Mouse (Mus musculus): ENCODE data around the gene Cerk. TPM values are rescaled to one million over a fixed set of nuclear protein-coding genes. Genes with fewer than 3 reads are reported as not detected.
"Not testable (repeated sequence)": the region's sequence is repeated elsewhere in the genome, so short reads cannot be mapped to it uniquely, and the experiment has no call there.

Gene Cerk
- polyA plus RNA-seq, 1 experiment from 2014 or later, result 12.1 TPM

DNA sequence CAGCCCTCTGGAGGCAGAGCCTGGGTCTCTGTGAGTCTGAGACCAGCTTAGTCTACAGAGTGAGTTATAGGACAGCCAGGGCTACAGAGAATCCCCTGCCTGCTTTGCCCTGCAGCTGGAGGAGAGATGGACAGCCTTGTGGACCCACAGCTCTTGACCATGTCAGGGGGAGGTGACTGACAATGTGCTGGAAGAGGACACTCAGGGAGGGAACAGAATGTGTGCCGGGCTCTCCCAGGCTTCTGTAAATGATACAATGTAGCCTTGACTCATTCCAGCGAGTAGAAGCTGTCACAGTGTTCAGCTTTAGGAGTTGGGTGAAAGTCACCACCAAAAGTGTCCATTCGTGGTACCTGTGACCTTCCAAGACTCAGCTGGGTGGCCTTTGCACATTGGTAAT is 4.4 kb upstream of the Cerk start:
- no peak overlapping the region for H3K4me3 ChIP-seq (replicated peaks)
- 74% methylated on average over 3 of the region's 3 CpGs for WGBS
- H3K27me3 ChIP-seq (replicated peaks), result no peaks in the 10 kb centered on the region
- peaks cover 16% of the 10 kb centered on the region; the same call in 1 of the 2 replicates for H3K4me1 ChIP-seq
- H3K27ac ChIP-seq, result no peak overlapping the region
- H3K9me3 ChIP-seq, result no peaks in the 10 kb centered on the region
- H3K36me3 ChIP-seq, result no peaks in the 10 kb centered on the region
- ATAC-seq (ENCODE audit: insufficient read depth, low FRiP score, low read depth), result no peak
- H3K9ac ChIP-seq, result no peak overlapping the region
- no peak overlapping the region for H3K4me2 ChIP-seq

DNA sequence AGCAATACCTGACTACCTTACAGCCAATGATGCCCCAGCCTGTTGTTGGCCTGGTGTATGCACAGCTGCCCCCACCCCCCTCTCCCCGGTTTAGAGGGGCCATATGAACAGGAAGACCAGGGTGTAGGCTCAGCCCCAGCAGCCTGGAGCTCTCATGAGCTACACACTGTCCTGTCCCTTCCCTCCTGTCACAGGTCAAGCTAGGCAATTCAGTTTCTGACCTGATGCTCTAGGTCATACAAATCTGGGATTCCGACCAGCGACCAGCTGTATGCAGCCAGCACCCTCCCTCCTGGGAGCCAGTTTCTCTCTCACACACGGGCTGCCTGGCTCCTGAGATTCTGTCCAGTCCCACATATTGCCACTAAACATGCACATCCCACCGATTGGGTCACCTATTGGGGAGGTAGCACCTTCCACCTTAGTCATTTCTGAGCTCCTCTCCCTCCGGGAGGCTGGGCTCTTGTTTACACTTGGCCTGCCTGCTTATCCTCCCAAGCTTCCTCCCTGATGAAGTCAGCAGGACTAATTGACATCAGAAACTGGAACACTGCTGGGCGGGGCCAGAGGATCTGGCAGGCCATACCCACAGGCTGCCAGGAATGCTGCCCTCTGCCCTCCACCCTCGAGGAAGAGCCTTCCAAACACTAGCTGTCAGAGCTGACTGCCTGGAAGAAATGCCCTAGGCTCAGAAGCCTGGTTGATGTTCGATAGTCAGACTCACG is 3.0 kb upstream of the Cerk start:
- Histone ChIP-seq H3K9me3 (no peaks in the 10 kb centered on the region), H3K27ac (peak overlapping the region; percentile 57), H3K4me2 (0 out of 2 replicates have a peak overlapping the region, but pooled peaks have one; percentile 10), H3K36me3 (no peaks in the 10 kb centered on the region), H3K4me1 (peaks cover 23% of the 10 kb centered on the region), H3K9ac (no peak overlapping the region), H3K4me3 (replicated peaks) (no peak overlapping the region), H3K27me3 (replicated peaks) (no peaks in the 10 kb centered on the region)
- 24% methylated on average over 10 of the region's 10 CpGs for WGBS
- no peak for ATAC-seq (ENCODE audit: insufficient read depth, low FRiP score, low read depth)

DNA sequence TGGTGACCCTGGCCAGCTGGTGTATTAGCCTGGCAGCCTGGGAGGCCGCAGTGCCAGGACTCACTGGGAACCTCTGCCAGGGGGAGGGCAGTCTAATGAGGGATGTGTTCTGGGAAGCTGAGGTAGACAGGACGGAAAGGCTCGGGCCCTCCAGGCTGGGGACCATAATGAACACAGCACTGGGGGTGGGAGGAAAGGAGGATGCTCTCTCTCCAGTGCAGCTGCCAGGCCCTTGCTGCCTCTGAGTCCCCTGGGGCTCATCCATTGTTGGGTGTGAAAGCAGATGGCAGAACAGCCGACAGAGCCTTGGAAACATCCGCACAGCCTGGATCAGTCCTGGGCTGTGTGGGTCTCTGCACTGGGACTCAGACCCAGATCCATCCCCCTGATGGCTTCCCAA is 2.2 kb upstream of the Cerk start:
- H3K9me3 ChIP-seq, result no peaks in the 10 kb centered on the region
- H3K36me3 ChIP-seq, result no peaks in the 10 kb centered on the region
- H3K27ac ChIP-seq, result peak overlapping the region; percentile 57; the same call in 1 of the 2 replicates
- no peak overlapping the region for H3K4me3 ChIP-seq (replicated peaks)
- WGBS, result 69% methylated on average over 5 of the region's 5 CpGs
- peaks cover 23% of the 10 kb centered on the region for H3K4me1 ChIP-seq
- no peak overlapping the region for H3K9ac ChIP-seq
- H3K4me2 ChIP-seq, result no peak overlapping the region
- ATAC-seq (ENCODE audit: insufficient read depth, low FRiP score, low read depth), result no peak
- H3K27me3 ChIP-seq (replicated peaks), result no peaks in the 10 kb centered on the region

GRCm38 (mm10) chr15:86186686-86187085 is 745 bp upstream of the Cerk start:
- H3K27ac ChIP-seq, result peak overlapping the region; percentile 75; the same call in 1 of the 2 replicates
- no peaks in the 10 kb centered on the region for H3K36me3 ChIP-seq
- no peak overlapping the region for H3K4me3 ChIP-seq (replicated peaks)
- no peaks in the 10 kb centered on the region for H3K27me3 ChIP-seq (replicated peaks)
- no peak overlapping the region; the same call in 1 of the 2 replicates for H3K4me2 ChIP-seq
- H3K9me3 ChIP-seq, result no peaks in the 10 kb centered on the region
- H3K4me1 ChIP-seq, result peaks cover 35% of the 10 kb centered on the region
- 62% methylated on average over 3 of the region's 3 CpGs for WGBS
- H3K9ac ChIP-seq, result no peak overlapping the region
- ATAC-seq (ENCODE audit: insufficient read depth, low FRiP score, low read depth), result no peak

DNA sequence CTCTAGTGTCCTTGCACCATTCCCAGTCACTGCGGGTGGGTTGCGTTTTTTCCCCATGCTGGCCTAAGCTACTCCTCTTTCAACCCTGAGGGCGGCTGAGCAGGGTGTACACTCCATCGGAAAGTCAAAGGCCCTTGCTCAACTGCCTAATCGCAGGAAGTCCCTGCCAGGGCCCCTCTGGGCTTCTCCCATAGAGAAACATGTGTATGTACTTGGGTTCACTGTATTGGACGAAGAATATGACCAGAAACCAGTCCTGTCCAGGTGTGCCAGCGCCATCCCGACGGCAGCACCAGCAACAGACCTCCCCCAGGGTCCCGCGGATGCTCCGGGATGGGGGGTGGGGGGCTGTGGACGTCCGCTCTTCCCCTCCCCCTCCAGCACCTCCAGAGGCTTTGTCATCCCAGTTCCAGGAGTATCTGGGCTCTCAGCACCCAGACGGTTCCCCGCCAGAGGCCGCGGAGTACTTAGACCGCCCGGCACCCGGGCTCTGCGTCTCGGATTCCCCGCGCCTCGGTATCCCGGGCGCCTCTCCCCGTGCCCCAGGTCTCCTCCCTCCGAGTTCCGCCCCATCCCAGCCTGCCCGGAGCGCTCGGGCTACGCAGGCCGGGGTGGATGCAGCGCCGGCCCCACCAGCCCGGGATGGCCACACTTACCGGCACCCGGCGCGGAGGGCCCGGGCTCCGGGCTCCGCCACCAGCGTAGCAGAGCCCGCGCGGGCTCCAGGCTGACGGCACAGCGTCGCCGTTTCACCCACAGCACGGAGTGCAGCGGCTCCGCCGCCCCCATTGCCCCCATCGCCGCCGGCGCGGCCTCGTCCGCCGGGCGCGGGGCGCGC is 871 bp downstream of the Cerk start:
- WGBS, result 1% methylated on average over 70 of the region's 70 CpGs
- no peaks in the 10 kb centered on the region for H3K9me3 ChIP-seq
- no peaks in the 10 kb centered on the region for H3K36me3 ChIP-seq
- peak overlapping the region; percentile 75 for H3K27ac ChIP-seq
- no peaks in the 10 kb centered on the region for H3K27me3 ChIP-seq (replicated peaks)
- peak overlapping the region; percentile 88 for H3K4me2 ChIP-seq
- peak; percentile 6; the same call in 1 of the 2 replicates for ATAC-seq (ENCODE audit: insufficient read depth, low FRiP score, low read depth)
- peak overlapping the region; percentile 60 for H3K4me3 ChIP-seq (replicated peaks)
- peak overlapping the region; percentile 48 for H3K9ac ChIP-seq
- H3K4me1 ChIP-seq, result peaks cover 35% of the 10 kb centered on the region

DNA sequence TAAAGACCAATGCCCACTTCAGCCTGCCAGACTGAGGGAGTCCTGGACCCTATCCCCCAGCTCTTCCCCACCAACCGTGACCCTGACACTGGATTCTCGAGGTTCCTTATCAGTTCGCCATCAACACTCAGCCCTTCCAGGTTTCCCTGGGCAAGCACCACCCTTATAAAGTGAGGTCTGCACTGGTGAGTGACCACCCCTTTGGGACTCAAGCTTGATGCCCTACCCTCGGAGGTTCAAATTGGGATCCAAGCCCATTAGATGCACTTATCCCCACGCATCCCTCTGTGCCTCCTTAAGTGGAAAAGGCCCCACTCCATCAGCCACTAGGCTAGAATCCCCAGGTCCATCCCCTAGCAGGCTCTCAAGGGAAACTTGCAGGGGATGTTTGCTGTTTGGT is 1.9 kb downstream of the Cerk start:
- Histone ChIP-seq H3K4me1 (peaks cover 34% of the 10 kb centered on the region), H3K9me3 (no peaks in the 10 kb centered on the region), H3K4me3 (replicated peaks) (no peak overlapping the region), H3K36me3 (no peaks in the 10 kb centered on the region), H3K9ac (no peak overlapping the region), H3K4me2 (peak overlapping the region; percentile 88), H3K27me3 (replicated peaks) (no peaks in the 10 kb centered on the region), H3K27ac (no peak overlapping the region)
- ATAC-seq (ENCODE audit: insufficient read depth, low FRiP score, low read depth), result no peak
- 68% methylated on average over 5 of the region's 5 CpGs for WGBS

DNA sequence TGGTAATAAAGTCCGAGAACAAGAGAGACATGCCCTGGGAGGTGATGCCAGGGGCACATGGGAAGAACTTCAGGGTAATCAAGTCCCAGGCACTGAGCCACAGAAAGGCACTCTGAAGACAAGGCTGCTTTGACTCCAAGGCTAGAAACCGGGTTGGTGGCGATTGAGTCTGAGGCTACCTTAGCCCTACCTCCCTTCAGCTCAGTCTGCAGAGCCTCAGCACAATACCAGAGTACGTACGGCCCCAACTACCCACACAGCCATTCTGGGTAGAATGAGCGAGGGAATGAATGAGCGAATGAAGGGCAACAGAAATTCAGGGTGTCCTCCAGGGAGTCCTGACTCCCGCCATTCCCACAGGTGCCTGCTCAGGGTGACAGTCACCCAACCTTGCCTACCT is 2.5 kb downstream of the Cerk start:
- Histone ChIP-seq H3K4me2 (no peak overlapping the region), H3K36me3 (no peaks in the 10 kb centered on the region), H3K9me3 (no peaks in the 10 kb centered on the region), H3K27me3 (replicated peaks) (no peaks in the 10 kb centered on the region), H3K4me1 (peaks cover 28% of the 10 kb centered on the region), H3K4me3 (replicated peaks) (no peak overlapping the region), H3K27ac (no peak overlapping the region), H3K9ac (no peak overlapping the region)
- ATAC-seq (ENCODE audit: insufficient read depth, low FRiP score, low read depth), result no peak
- WGBS, result 90% methylated on average over 8 of the region's 8 CpGs

- Histone ChIP-seq H3K4me3 (replicated peaks) (no peak overlapping the region), H3K27ac (peak overlapping the region; percentile 40), H3K4me1 (peaks cover 27% of the 10 kb centered on the region), H3K27me3 (replicated peaks) (no peaks in the 10 kb centered on the region), H3K9ac (no peak overlapping the region), H3K4me2 (peak overlapping the region; percentile 33), H3K36me3 (no peaks in the 10 kb centered on the region), H3K9me3 (no peaks in the 10 kb centered on the region)
- ATAC-seq (ENCODE audit: insufficient read depth, low FRiP score, low read depth), result no peak
- 52% methylated on average over 13 of the region's 13 CpGs for WGBS
Observed at GRCm38 (mm10) chr15:86182646-86183045, 3.3 kb downstream of the Cerk start.

GRCm38 (mm10) chr15:86181941-86182439 is 4.0 kb downstream of the Cerk start:
- ATAC-seq (ENCODE audit: insufficient read depth, low FRiP score, low read depth), result 0 out of 2 replicates have a peak, but pooled peaks have one; percentile 16
- H3K4me2 ChIP-seq, result peak overlapping the region; percentile 33; the same call in 1 of the 2 replicates

DNA sequence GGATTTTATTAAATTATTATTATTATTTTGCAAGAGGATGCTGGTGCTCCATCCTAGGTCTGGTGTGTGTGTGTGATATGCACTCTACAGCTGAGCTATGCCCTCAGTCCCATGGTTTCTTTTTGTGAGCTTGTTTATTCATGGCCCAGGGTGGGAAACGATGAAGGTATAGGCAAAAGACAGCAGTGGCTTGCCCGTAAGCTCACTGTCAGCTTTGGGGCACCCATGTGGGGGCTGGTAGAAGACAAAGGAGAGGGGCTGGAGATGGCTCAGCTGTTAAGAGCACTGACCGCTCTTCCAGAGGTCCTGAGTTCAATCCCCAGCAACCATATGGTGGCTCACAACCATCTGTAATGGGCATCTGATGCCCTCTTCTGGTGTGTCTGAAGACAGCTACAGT is 4.6 kb downstream of the Cerk start:
- H3K9me3 ChIP-seq; H3K4me3 ChIP-seq (replicated peaks); H3K27ac ChIP-seq; H3K4me2 ChIP-seq; H3K27me3 ChIP-seq (replicated peaks); H3K9ac ChIP-seq; ATAC-seq (ENCODE audit: insufficient read depth, low FRiP score, low read depth); H3K36me3 ChIP-seq: not testable (repeated sequence)
- WGBS, result 92% methylated on average over 3 of the region's 3 CpGs
- peaks cover 24% of the 10 kb centered on the region for H3K4me1 ChIP-seq

More at GRCm38 (mm10) chr15:86181941-86182439, 4.0 kb downstream of the Cerk start:
- Histone ChIP-seq H3K4me3 (replicated peaks) (no peak overlapping the region), H3K9ac (no peak overlapping the region), H3K36me3 (no peaks in the 10 kb centered on the region), H3K4me1 (peaks cover 27% of the 10 kb centered on the region), H3K27me3 (replicated peaks) (no peaks in the 10 kb centered on the region), H3K27ac (peak overlapping the region; percentile 40; the same call in 1 of the 2 replicates), H3K9me3 (no peaks in the 10 kb centered on the region)
- WGBS, result 31% methylated on average over 11 of the region's 11 CpGs

- 60% methylated on average over 4 of the region's 4 CpGs for WGBS
- Histone ChIP-seq H3K9me3 (no peaks in the 10 kb centered on the region), H3K4me1 (peaks cover 19% of the 10 kb centered on the region), H3K9ac (no peak overlapping the region), H3K27me3 (replicated peaks) (no peaks in the 10 kb centered on the region), H3K4me3 (replicated peaks) (no peak overlapping the region), H3K36me3 (no peaks in the 10 kb centered on the region), H3K4me2 (no peak overlapping the region), H3K27ac (no peak overlapping the region)
- ATAC-seq (ENCODE audit: insufficient read depth, low FRiP score, low read depth), result no peak
Observed at GRCm38 (mm10) chr15:86180427-86180826, 5.5 kb downstream of the Cerk start.

DNA sequence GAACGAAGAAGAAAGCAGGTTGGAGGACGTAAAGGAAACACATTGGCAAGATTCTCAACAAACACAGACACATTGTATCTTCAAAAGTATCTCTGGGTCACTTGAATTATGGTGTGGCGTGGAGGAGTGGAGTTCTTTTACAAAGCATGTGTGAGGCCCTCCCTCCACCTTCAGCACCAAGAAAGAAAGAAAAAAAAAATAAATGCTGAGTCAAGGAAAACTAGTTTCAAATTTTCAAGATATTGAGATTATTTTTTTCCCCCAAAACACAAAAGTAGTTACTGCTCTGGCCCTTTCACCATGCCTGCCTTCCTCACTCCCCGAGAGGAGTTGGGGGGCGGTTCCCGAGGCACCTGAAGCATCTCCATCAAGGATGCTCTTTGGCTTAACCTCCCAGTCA is 7.3 kb downstream of the Cerk start:
- Histone ChIP-seq H3K9me3 (no peaks in the 10 kb centered on the region), H3K4me1 (peaks cover 18% of the 10 kb centered on the region), H3K36me3 (no peaks in the 10 kb centered on the region), H3K27ac (no peak overlapping the region), H3K27me3 (replicated peaks) (no peaks in the 10 kb centered on the region), H3K4me2 (no peak overlapping the region), H3K4me3 (replicated peaks) (no peak overlapping the region), H3K9ac (no peak overlapping the region)
- WGBS, result 87% methylated on average over 6 of the region's 6 CpGs
- ATAC-seq (ENCODE audit: insufficient read depth, low FRiP score, low read depth), result no peak
